Mouse (Mus musculus): ENCODE measurements around the gene Ltv1. TPM values are rescaled to one million over a fixed set of nuclear protein-coding genes. Genes with fewer than 3 reads are reported as not detected.

The Ltv1 gene
- polyA plus RNA-seq, 1 experiment from 2014 or later: 37.3 TPM

DNA sequence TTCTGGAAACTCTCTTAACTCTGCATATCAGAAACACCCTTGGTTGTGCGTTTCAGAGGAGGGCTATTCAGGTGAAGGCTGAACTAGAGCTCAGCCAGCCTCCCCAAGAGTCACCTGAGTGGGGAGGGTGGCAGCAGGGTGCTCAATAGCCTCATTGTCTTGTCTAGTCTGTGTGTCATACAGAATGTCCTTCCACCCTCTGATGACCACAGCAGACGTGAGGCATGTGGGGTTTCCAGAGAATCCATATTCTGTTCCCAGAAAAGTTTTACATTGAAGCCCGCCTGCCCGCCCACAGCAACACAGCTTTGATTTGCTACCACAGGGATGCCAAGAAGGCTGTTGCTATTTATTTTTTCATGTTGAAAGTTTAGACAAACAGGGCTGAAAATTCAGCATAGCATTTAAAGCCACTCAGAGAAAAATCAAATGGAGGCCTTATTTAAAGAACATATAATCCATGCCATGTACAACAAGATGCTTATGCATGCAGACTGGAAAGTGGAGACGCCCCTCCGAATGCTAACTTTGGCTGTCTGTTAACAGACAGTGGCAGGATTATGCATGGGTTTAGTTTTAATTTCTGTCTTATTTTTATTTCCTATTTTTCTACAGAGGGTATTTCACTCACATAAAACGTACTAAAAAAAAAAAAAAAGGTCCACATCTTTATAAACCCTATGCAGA, 32.6 kb upstream of the Ltv1 start:
- Histone ChIP-seq H3K27ac (ENCODE audit: low read depth, low read length) (no peak overlapping the region), H3K36me3 (ENCODE audit: control insufficient read depth, insufficient read depth, low read length) (no peaks in the 10 kb centered on the region; the same call in 1 of the 2 replicates), H3K4me2 (ENCODE audit: low read length) (no peak overlapping the region), H3K4me3 (ENCODE audit: low read depth, low read length) (no peak overlapping the region), H3K27me3 (replicated peaks; ENCODE audit: control insufficient read depth, insufficient read depth, low read length) (no peaks in the 10 kb centered on the region), H3K9ac (ENCODE audit: low read length) (no peak overlapping the region), H3K9me3 (replicated peaks; ENCODE audit: control insufficient read depth, low read length) (no peaks in the 10 kb centered on the region), H3K4me1 (ENCODE audit: control insufficient read depth, insufficient read depth, low read length) (no peaks in the 10 kb centered on the region)
- no peak for ATAC-seq
- WGBS: 84% methylated on average over 7 of the region's 7 CpGs
- no peak for DNase-seq (ENCODE audit: low spot score)

GRCm38 (mm10) chr10:13222135-13222534, 29.2 kb upstream of the Ltv1 start:
- H3K27ac ChIP-seq (ENCODE audit: low read depth, low read length): no peak overlapping the region
- no peak overlapping the region for H3K9ac ChIP-seq (ENCODE audit: low read length)
- DNase-seq (ENCODE audit: low spot score) (no peak), ATAC-seq (no peak)
- 89% methylated on average over 3 of the region's 3 CpGs for WGBS
- H3K9me3 ChIP-seq (replicated peaks; ENCODE audit: control insufficient read depth, low read length): no peaks in the 10 kb centered on the region
- no peaks in the 10 kb centered on the region for H3K36me3 ChIP-seq (ENCODE audit: control insufficient read depth, insufficient read depth, low read length)
- H3K4me1 ChIP-seq (ENCODE audit: control insufficient read depth, insufficient read depth, low read length): no peaks in the 10 kb centered on the region
- H3K4me3 ChIP-seq (ENCODE audit: low read depth, low read length): no peak overlapping the region
- no peaks in the 10 kb centered on the region for H3K27me3 ChIP-seq (replicated peaks; ENCODE audit: control insufficient read depth, insufficient read depth, low read length)
- H3K4me2 ChIP-seq (ENCODE audit: low read length): no peak overlapping the region

DNA sequence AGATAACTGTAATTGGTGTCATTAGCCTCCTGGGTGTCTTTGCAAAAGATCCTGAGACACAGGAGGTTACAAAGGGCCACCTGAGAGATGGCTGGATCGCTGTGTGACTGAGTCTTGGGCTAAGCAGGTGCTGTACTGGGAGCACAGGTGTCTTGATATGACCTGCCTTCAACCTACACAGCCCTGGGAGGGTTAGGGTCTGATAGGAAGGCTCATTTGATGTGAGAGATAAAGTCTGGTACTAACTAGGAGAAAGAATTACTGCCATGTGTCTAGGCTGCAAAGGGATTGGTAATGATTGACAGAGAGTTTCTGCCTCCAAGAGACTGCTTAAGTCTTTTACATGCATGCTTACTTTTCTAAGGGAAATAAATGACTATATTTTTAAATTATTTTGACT, 27.1 kb upstream of the Ltv1 start:
- Histone ChIP-seq H3K4me1 (ENCODE audit: control insufficient read depth, insufficient read depth, low read length) (no peaks in the 10 kb centered on the region), H3K4me2 (ENCODE audit: low read length) (no peak overlapping the region), H3K27me3 (replicated peaks; ENCODE audit: control insufficient read depth, insufficient read depth, low read length) (no peaks in the 10 kb centered on the region), H3K36me3 (ENCODE audit: control insufficient read depth, insufficient read depth, low read length) (no peaks in the 10 kb centered on the region), H3K27ac (ENCODE audit: low read depth, low read length) (no peak overlapping the region), H3K9ac (ENCODE audit: low read length) (no peak overlapping the region), H3K9me3 (replicated peaks; ENCODE audit: control insufficient read depth, low read length) (no peaks in the 10 kb centered on the region), H3K4me3 (ENCODE audit: low read depth, low read length) (no peak overlapping the region)
- ATAC-seq (no peak), DNase-seq (ENCODE audit: low spot score) (no peak)
- 79% methylated on average over 1 of the region's 1 CpGs for WGBS

DNA sequence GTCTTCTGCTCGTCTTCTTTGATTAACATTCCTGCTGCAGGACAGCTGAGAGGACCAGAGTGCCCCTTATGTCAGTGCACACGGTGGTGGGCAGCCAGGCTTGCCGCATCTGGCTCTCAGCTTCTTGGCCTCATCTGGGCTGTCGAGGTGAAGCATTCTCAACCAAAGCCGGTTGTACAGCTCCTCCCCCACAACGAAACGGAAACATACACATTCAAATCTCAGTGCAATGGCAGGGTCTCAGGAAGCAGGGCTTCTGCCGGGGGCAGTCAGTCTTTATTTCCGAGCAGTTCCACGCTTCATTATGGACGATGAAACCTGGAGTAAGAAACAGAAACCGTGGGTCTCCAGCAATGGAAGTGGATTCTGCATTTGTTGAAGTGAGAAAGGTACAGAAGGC, 21.0 kb upstream of the Ltv1 start:
- WGBS: 92% methylated on average over 12 of the region's 12 CpGs
- no peak overlapping the region for H3K27ac ChIP-seq (ENCODE audit: low read depth, low read length)
- H3K9me3 ChIP-seq (replicated peaks; ENCODE audit: control insufficient read depth, low read length): no peaks in the 10 kb centered on the region
- H3K9ac ChIP-seq (ENCODE audit: low read length): no peak overlapping the region
- no peaks in the 10 kb centered on the region; the same call in 1 of the 2 replicates for H3K4me1 ChIP-seq (ENCODE audit: control insufficient read depth, insufficient read depth, low read length)
- no peak for ATAC-seq
- H3K27me3 ChIP-seq (replicated peaks; ENCODE audit: control insufficient read depth, insufficient read depth, low read length): no peaks in the 10 kb centered on the region
- DNase-seq (ENCODE audit: low spot score): no peak
- H3K4me2 ChIP-seq (ENCODE audit: low read length): no peak overlapping the region
- H3K4me3 ChIP-seq (ENCODE audit: low read depth, low read length): no peak overlapping the region
- H3K36me3 ChIP-seq (ENCODE audit: control insufficient read depth, insufficient read depth, low read length): no peaks in the 10 kb centered on the region

GRCm38 (mm10) chr10:13212829-13213228, 19.9 kb upstream of the Ltv1 start:
- H3K4me3 ChIP-seq (ENCODE audit: low read depth, low read length): no peak overlapping the region
- no peak for ATAC-seq
- no peak for DNase-seq (ENCODE audit: low spot score)

DNA sequence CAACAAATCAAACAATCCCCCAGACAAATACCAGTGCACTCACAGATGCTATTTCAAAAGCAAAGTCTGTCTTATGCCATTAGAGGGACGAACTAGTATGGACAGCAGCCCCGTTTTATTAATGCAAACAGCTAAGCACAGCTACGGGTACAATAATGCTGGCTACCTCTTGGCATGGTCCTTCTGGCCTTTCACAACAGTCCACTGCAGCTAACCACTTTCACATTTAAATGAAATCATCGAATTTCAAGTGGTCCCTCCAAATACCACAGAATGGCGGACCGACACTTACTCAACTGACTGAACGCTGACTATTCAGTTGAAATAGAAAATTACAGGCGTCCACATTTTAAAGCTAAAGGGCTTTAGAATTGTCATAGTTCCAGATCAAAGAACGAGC, 19.4 kb upstream of the Ltv1 start:
- no peak overlapping the region for H3K4me3 ChIP-seq (ENCODE audit: low read depth, low read length)
- H3K9ac ChIP-seq (ENCODE audit: low read length): no peak overlapping the region
- no peaks in the 10 kb centered on the region for H3K27me3 ChIP-seq (replicated peaks; ENCODE audit: control insufficient read depth, insufficient read depth, low read length)
- no peaks in the 10 kb centered on the region for H3K9me3 ChIP-seq (replicated peaks; ENCODE audit: control insufficient read depth, low read length)
- WGBS: 55% methylated on average over 9 of the region's 9 CpGs
- ATAC-seq (no peak), DNase-seq (ENCODE audit: low spot score) (peak; percentile 21)
- H3K27ac ChIP-seq (ENCODE audit: low read depth, low read length): no peak overlapping the region
- H3K4me2 ChIP-seq (ENCODE audit: low read length): no peak overlapping the region
- no peaks in the 10 kb centered on the region; the same call in 1 of the 2 replicates for H3K4me1 ChIP-seq (ENCODE audit: control insufficient read depth, insufficient read depth, low read length)
- H3K36me3 ChIP-seq (ENCODE audit: control insufficient read depth, insufficient read depth, low read length): no peaks in the 10 kb centered on the region

More at GRCm38 (mm10) chr10:13212829-13213228, 19.9 kb upstream of the Ltv1 start:
- 86% methylated on average over 6 of the region's 6 CpGs for WGBS
- H3K9ac ChIP-seq (ENCODE audit: low read length): no peak overlapping the region
- H3K27me3 ChIP-seq (replicated peaks; ENCODE audit: control insufficient read depth, insufficient read depth, low read length): no peaks in the 10 kb centered on the region
- H3K36me3 ChIP-seq (ENCODE audit: control insufficient read depth, insufficient read depth, low read length): no peaks in the 10 kb centered on the region
- H3K4me2 ChIP-seq (ENCODE audit: low read length): no peak overlapping the region
- H3K4me1 ChIP-seq (ENCODE audit: control insufficient read depth, insufficient read depth, low read length): no peaks in the 10 kb centered on the region; the same call in 1 of the 2 replicates
- no peak overlapping the region for H3K27ac ChIP-seq (ENCODE audit: low read depth, low read length)
- H3K9me3 ChIP-seq (replicated peaks; ENCODE audit: control insufficient read depth, low read length): no peaks in the 10 kb centered on the region

- H3K27ac ChIP-seq (ENCODE audit: low read depth, low read length): no peak overlapping the region
- H3K4me2 ChIP-seq (ENCODE audit: low read length): no peak overlapping the region
- DNase-seq (ENCODE audit: low spot score) (no peak), ATAC-seq (no peak)
- no peaks in the 10 kb centered on the region for H3K27me3 ChIP-seq (replicated peaks; ENCODE audit: control insufficient read depth, insufficient read depth, low read length)
- H3K36me3 ChIP-seq (ENCODE audit: control insufficient read depth, insufficient read depth, low read length): no peaks in the 10 kb centered on the region
- no peak overlapping the region for H3K9ac ChIP-seq (ENCODE audit: low read length)
- WGBS: 69% methylated on average over 8 of the region's 8 CpGs
- no peaks in the 10 kb centered on the region for H3K9me3 ChIP-seq (replicated peaks; ENCODE audit: control insufficient read depth, low read length)
- H3K4me1 ChIP-seq (ENCODE audit: control insufficient read depth, insufficient read depth, low read length): no peaks in the 10 kb centered on the region; the same call in 1 of the 2 replicates
- no peak overlapping the region for H3K4me3 ChIP-seq (ENCODE audit: low read depth, low read length)
Measured at GRCm38 (mm10) chr10:13209930-13210637, 17.1 kb upstream of the Ltv1 start.

- no peaks in the 10 kb centered on the region for H3K9me3 ChIP-seq (replicated peaks; ENCODE audit: control insufficient read depth, low read length)
- 56% methylated on average over 3 of the region's 3 CpGs for WGBS
- H3K27me3 ChIP-seq (replicated peaks; ENCODE audit: control insufficient read depth, insufficient read depth, low read length): no peaks in the 10 kb centered on the region
- no peak overlapping the region for H3K9ac ChIP-seq (ENCODE audit: low read length)
- H3K4me3 ChIP-seq (ENCODE audit: low read depth, low read length): no peak overlapping the region
- no peaks in the 10 kb centered on the region; the same call in 1 of the 2 replicates for H3K4me1 ChIP-seq (ENCODE audit: control insufficient read depth, insufficient read depth, low read length)
- no peaks in the 10 kb centered on the region for H3K36me3 ChIP-seq (ENCODE audit: control insufficient read depth, insufficient read depth, low read length)
- DNase-seq (ENCODE audit: low spot score): no peak
- no peak overlapping the region for H3K27ac ChIP-seq (ENCODE audit: low read depth, low read length)
- H3K4me2 ChIP-seq (ENCODE audit: low read length): no peak overlapping the region
- ATAC-seq: no peak
Measured at GRCm38 (mm10) chr10:13209506-13209905, 16.5 kb upstream of the Ltv1 start.

GRCm38 (mm10) chr10:13209061-13209460, 16.1 kb upstream of the Ltv1 start:
- Histone ChIP-seq H3K4me3 (ENCODE audit: low read depth, low read length) (no peak overlapping the region), H3K9me3 (replicated peaks; ENCODE audit: control insufficient read depth, low read length) (no peaks in the 10 kb centered on the region), H3K4me2 (ENCODE audit: low read length) (no peak overlapping the region), H3K27ac (ENCODE audit: low read depth, low read length) (no peak overlapping the region), H3K9ac (ENCODE audit: low read length) (no peak overlapping the region), H3K4me1 (ENCODE audit: control insufficient read depth, insufficient read depth, low read length) (no peaks in the 10 kb centered on the region; the same call in 1 of the 2 replicates), H3K27me3 (replicated peaks; ENCODE audit: control insufficient read depth, insufficient read depth, low read length) (no peaks in the 10 kb centered on the region), H3K36me3 (ENCODE audit: control insufficient read depth, insufficient read depth, low read length) (no peaks in the 10 kb centered on the region)
- DNase-seq (ENCODE audit: low spot score) (no peak), ATAC-seq (no peak)
- WGBS: 81% methylated on average over 4 of the region's 4 CpGs

Data from forebrain, embryonic 14.5 days (tissue).